Mouse (Mus musculus) fibroblast of lung, adult 2 months (primary cell): ENCODE data around the gene Ganab.

Experiments used
- DNase-seq: peaks from one replicate; pipeline ENCODE4 v3.0.0-alpha.2; 2011; ENCODE audit warnings: low read depth

Gene Ganab

GRCm38 (mm10) chr19:8929224-8930088 lies 31.6 kb downstream of the Ganab start, which contains the start of the genes Rom1 and Eml3:
TSS of gene Rom1 (minus strand) at chr19:8929356.
TSS of gene Eml3 (plus strand) at chr19:8929552.
- DNase-seq: peak; percentile 56

GRCm38 (mm10) chr19:8930117-8930516 lies 32.2 kb downstream of the Ganab start:
- DNase-seq: no peak

DNA sequence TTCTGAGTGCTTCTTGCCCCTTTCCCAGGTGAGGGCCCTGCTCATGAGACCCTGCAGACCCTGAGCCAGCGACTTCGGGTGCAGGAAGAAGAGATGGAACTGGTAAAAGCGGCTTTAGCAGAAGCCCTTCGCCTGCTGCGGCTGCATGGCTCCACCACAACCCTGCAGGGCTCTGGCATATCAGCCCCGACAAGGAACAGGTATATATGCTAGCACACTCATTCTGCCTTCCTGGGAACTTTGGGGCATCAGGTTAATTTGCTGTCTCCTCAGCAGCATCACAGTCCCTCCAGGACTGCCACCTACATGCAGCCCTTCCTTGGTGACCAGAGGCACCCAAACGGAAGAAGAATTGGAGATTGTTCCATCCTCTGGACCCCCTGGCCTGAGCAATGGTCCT lies 32.9 kb downstream of the Ganab start:
- no peak for DNase-seq

GRCm38 (mm10) chr19:8936736-8937135 lies 38.9 kb downstream of the Ganab start:
- DNase-seq: no peak

DNA sequence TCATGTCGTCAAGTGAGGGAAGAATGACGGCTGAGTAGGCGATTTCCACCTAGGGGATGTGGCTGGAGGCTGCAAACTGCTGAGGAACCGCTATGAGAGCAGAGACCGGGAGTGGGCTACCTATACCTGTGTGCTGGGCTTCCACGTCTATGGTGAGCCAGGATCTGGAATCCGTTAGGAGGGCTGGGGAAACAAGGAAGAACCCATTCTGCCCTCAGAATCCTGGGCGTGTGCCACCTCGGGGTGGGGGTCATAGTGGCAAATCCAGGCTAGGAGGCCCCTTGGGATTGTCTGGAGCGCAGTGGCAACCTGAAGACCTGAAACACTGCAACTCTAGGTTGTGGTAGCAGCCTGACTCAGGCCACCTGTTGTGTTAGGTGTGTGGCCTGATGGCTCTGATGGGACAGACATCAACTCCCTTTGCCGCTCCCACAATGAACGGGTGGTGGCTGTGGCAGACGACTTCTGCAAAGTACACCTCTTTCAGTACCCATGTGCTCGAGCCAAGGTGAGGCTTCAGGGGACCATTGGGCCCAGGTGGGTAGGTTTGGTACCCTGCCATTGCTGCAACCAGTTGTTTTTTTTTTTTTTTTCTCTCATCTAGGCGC lies 42.8 kb downstream of the Ganab start:
- DNase-seq: no peak

GRCm38 (mm10) chr19:8941136-8941514 lies 43.3 kb downstream of the Ganab start:
- no peak for DNase-seq

- DNase-seq: peak; percentile 91
Observed at GRCm38 (mm10) chr19:8941515-8942217, 43.8 kb downstream of the Ganab start, which contains the start of gene Mta2. TSS of gene Mta2 (plus strand) at chr19:8941875.

DNA sequence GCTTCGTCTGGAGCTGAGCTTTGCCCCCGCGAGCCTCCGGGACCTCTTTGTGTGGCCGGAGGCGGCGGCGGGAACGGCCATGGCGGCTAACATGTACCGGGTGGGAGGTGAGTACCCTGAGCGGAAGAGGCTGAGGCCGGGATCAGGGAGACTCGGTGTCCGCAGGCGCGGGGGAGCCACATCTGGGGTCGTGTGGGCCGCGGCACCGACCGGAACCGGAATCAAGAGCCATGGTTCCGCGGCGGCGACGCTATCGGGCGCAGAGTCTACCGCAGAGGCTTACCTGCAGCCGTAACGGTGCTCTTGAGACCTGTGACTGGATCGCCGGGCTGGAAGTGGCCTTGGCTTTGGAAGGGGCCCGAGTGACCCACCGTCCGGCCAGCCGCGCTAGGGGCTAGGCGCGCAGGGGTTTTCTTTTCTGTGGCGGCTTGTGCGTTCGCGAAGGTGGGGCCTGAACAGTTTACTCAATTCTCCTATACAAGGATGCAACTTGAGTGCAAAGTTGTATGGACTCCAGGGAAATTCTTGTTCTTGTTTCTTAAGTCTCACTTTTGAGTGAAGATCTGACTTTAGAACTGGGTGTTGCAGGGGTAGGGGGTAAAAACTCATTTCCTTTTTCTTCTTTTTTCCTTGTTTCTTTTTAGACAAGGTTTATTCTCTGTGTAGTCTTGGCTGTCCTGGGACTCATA lies 44.5 kb downstream of the Ganab start:
- no peak for DNase-seq

DNA sequence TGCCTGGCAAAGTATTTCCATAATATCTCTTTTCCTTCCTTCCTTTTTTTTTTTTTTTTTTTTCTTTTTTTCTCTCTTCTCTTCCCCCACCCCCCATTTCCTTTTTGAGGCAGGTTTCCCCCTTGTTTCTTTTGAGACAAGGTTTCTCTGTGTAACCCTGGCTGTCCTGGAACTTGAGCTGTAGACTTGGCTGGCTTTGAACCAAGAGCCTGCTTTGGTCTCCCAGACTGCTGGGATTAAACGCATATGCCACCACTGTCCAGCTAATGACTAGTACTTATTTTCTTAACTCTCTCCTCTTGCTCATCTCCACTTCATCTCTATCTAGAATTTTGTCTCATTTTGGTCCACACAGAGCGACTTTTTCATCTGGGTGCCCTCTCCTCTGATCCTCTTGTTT lies 45.2 kb downstream of the Ganab start:
- DNase-seq: no peak

DNA sequence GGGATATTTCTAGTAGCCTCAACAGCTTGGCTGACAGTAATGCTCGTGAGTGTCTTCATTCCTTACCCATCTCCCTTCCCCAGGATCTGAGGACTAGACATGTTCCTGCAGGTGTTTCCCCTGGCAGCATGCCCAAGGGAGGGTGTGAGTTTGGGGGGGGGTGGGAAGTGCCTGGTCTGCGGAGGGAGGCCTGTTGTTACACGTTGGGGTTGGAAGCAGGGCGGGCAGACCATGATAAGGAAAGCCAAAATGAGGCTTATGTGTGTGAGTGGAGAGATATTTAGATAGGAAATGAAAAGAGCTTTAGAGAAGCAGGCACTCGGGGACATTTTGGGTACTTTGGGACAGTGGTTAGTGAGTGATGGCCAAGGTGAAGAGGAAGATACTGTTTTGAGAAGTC lies 46.2 kb downstream of the Ganab start:
- DNase-seq: no peak

DNA sequence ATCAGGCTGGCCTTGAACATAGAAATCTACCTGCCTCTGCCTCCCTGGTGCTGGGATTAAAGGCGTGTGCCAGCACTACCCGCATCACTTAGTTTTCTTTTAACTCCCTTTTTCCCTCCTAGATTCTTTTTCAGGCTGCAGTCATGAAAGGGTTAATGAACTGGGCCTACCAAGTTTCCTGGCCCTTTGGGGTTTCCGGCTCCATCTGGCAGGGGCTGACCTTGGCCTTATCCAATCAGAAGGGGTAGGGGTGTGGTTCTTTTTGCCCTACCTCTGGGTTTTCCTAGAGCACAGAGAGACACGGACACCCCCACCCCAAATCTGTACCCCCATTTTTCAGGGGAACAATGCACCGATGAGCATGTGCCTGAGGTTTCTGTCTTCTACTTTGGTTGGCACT lies 46.9 kb downstream of the Ganab start:
- DNase-seq: peak; percentile 57

- no peak for DNase-seq
Observed at GRCm38 (mm10) chr19:8945251-8945650, 47.4 kb downstream of the Ganab start.

DNA sequence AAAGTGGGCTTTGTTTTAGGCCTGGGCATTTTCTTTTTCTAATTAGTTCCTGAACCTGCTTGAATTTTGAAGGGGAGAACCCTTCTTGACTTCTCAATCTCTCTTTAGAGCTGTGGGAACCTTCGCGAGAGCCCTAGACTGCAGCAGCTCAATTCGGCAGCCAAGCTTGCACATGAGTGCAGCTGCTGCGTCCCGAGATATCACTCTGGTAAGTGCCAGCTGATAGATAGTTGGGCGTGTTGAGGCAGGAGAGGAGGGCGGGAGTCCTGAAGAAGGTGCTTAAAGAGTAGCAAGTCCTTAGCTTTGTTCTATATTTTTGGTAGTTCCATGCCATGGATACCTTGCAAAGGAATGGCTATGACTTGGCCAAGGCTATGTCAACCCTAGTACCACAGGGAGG lies 49.1 kb downstream of the Ganab start:
- no peak for DNase-seq

DNA sequence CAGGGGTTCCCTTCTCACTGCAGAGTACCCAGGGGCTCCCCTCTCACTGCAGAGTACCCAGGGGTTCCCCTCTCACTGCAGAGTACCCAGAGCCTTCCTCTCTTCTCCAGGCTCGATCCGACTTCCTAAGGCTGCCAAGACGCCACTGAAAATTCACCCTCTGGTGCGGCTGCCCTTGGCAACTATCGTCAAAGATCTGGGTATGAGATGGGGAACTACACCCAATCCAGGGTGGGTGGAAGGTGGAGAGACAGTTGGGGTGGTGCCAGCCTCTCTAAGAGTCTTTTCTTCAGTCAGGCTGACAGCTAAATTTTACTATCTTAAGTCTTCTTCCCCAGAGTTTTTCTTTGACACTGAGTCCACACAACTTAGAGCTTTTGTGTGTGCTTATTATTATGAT lies 52.3 kb downstream of the Ganab start:
- DNase-seq: no peak

DNA sequence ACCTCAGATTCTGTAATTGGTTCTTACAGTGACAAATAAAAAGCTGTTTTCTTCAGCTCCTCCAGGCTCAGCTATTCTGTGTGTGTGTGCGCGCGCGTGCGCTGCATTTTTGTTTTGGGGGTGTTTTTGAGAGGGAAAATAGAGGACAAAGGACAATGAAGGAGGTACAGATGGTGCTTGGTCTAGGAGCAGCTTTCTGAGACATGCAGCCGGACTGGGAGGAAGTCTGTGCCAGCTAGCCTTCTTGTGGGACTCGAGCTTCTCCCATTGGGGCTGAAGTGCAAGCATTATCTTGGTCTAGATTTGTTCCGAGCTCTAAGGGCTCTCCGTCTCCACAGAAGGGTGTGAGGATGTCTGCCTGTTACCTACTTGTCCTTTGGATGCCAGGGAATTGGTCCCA lies 54.4 kb downstream of the Ganab start:
- no peak for DNase-seq

GRCm38 (mm10) chr19:8953135-8954039 lies 55.5 kb downstream of the Ganab start, which contains the start of gene Tut1:
TSS of gene Tut1 (plus strand) at chr19:8953847.
- peak; percentile 99 for DNase-seq

DNA sequence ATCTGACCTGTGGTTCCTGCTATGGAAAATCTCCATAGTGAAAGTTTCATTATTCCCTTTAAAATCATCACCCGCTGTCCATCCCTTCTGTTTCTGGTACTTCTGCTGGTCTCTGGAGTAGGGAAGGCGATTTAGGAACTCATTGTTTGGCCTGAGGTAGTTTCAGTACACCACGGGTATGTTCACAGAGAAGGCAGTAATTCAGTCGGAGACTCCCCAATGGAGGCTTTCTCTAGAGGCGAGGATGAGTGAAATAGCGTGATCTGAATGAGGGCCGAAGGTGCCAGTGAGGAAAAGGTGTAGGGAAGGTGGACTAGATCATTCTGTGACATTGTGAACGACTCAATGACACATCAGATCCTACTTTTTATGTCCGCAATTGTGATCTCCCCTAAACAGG lies 56.3 kb downstream of the Ganab start:
- DNase-seq: no peak

DNA sequence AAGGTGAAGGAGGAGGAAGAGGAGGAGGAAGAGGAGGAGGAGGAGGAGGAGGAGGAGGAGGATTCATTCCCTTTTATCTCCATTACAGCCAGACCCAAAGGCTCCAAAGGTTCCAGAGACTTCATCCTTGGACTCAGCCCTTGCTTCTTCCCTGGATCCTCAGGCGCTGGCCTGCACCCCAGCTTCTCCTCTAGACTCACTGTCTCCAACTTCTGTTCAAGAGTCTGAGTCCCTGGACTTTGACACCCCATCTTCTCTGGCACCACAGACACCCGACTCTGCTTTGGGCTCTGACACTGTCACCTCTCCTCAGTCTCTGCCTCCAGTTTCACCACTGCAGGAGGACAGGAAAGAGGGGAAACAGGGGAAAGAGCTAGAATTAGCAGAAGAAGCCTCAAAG lies 64.4 kb downstream of the Ganab start:
- DNase-seq: no peak

DNA sequence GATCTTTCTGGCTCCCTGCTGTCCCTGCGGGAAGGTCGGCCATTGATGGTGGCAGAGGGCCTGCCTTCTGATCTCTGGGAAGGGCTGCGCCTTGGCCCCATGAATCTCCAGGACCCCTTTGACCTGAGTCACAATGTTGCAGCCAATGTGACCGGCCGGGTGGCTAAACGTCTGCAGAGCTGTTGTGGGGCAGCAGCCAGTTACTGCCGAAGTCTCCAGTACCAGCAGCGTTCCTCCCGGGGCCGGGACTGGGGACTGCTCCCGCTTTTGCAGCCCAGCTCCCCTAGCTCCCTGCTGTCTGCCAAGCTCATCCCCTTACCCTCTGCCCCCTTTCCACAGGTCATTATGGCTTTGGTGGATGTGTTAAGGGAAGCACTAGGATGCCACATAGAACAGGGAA lies 67.2 kb downstream of the Ganab start:
- DNase-seq: no peak

- DNase-seq: no peak
Observed at GRCm38 (mm10) chr19:8965771-8966170, 67.9 kb downstream of the Ganab start.

- DNase-seq: no peak
Observed at GRCm38 (mm10) chr19:8966198-8966589, 68.3 kb downstream of the Ganab start.
